Mouse (Mus musculus) liver, embryonic 12.5 days (tissue): Measurements from ENCODE around the gene Tmtc2. TPM values are rescaled to one million over a fixed set of nuclear protein-coding genes. Genes with fewer than 3 reads are reported as not detected.

Source experiments
- ATAC-seq: fragments of 200-750 bp; cut with Nextera tagmentation; 2 replicates; pipeline ENCODE4 v1.8.0; 2017; ENCODE audit warnings: moderate number of reproducible peaks, mild to moderate bottlenecking, moderate library complexity
- H3K27ac ChIP-seq: fragments of 300-500 bp; sonication (generic); 2 replicates; pipeline ENCODE4 v1.5.1; 2016; ENCODE audit warnings: mild to moderate bottlenecking
- H3K27me3 ChIP-seq: fragments of 300-500 bp; sonication (generic); replicated peaks from 2 replicates; pipeline ENCODE4 v1.6.1; 2016; ENCODE audit warnings: mild to moderate bottlenecking, moderate library complexity
- H3K36me3 ChIP-seq: fragments of 300-500 bp; sonication (generic); 2 replicates; pipeline ENCODE4 v1.6.1; 2016; ENCODE audit warnings: mild to moderate bottlenecking, moderate library complexity
- H3K4me1 ChIP-seq: fragments of 300-500 bp; sonication (generic); 2 replicates; pipeline ENCODE4 v1.6.1; 2016
- H3K4me2 ChIP-seq: fragments of 300-500 bp; sonication (generic); 2 replicates; pipeline ENCODE4 v1.6.1; 2016; ENCODE audit warnings: mild to moderate bottlenecking, moderate library complexity
- H3K4me3 ChIP-seq: fragments of 300-500 bp; sonication (generic); 2 replicates; pipeline ENCODE4 v1.5.1; 2016; ENCODE audit warnings: mild to moderate bottlenecking, moderate library complexity
- H3K9ac ChIP-seq: fragments of 300-500 bp; sonication (generic); 2 replicates; pipeline ENCODE4 v1.6.1; 2016; ENCODE audit warnings: mild to moderate bottlenecking, moderate library complexity
- H3K9me3 ChIP-seq: fragments of 300-500 bp; sonication (generic); replicated peaks from 2 replicates; pipeline ENCODE4 v1.6.1; 2016; ENCODE audit warnings: mild to moderate bottlenecking, moderate library complexity
- WGBS: fragments of 180-500 bp; shearing (Covaris S2); methylation state at CpG from one replicate; pipeline ENCODE4 v1.1.7; 2016; ENCODE audit not compliant: insufficient replicate concordance; 5-methylcytosine and 5-hydroxymethylcytosine counted together
- polyA plus RNA-seq: library from polyadenylated mRNA; unstranded; fragments of >200 nt; fragmentation: Nextera tagmentation; extraction: Ambion mirVana; gene quantifications from 2 replicates; pipeline ENCODE4 v1.2.1, GENCODE M21; 2016

Gene Tmtc2
- polyA plus RNA-seq, 1 experiment from 2014 or later: 2.8 TPM

- Histone ChIP-seq H3K9me3 (no peaks in the 10 kb centered on the region), H3K9ac (no peak overlapping the region), H3K36me3 (no peaks in the 10 kb centered on the region), H3K4me2 (no peak overlapping the region), H3K27ac (no peak overlapping the region), H3K4me1 (peaks cover 21% of the 10 kb centered on the region), H3K4me3 (no peak overlapping the region), H3K27me3 (no peaks in the 10 kb centered on the region)
- ATAC-seq: no peak
- 78% methylated on average over 5 of the region's 5 CpGs for WGBS
These were observed 146.2 kb downstream of the Tmtc2 start for GRCm38 (mm10) chr10:105428080-105428479.

- Histone ChIP-seq H3K27ac (no peak overlapping the region), H3K4me3 (no peak overlapping the region), H3K9ac (no peak overlapping the region), H3K9me3 (no peaks in the 10 kb centered on the region), H3K36me3 (no peaks in the 10 kb centered on the region), H3K4me1 (peaks cover 21% of the 10 kb centered on the region), H3K27me3 (no peaks in the 10 kb centered on the region), H3K4me2 (no peak overlapping the region)
- no peak for ATAC-seq
- WGBS: 88% methylated on average over 7 of the region's 7 CpGs
These were observed 146.6 kb downstream of the Tmtc2 start for GRCm38 (mm10) chr10:105427625-105428024.

- H3K9me3 ChIP-seq: no peaks in the 10 kb centered on the region
- WGBS: 69% methylated on average over 1 of the region's 1 CpGs
- H3K27ac ChIP-seq: no peak overlapping the region
- H3K27me3 ChIP-seq: no peaks in the 10 kb centered on the region
- H3K36me3 ChIP-seq: no peaks in the 10 kb centered on the region
- no peak overlapping the region for H3K4me2 ChIP-seq
- H3K9ac ChIP-seq: no peak overlapping the region
- H3K4me3 ChIP-seq: no peak overlapping the region
- peaks cover 20% of the 10 kb centered on the region for H3K4me1 ChIP-seq
- ATAC-seq: peak; percentile 46; the same call in 1 of the 2 replicates
These were observed 149.2 kb downstream of the Tmtc2 start for GRCm38 (mm10) chr10:105425052-105425451.

GRCm38 (mm10) chr10:105423187-105423586 is 151.1 kb downstream of the Tmtc2 start:
- Histone ChIP-seq H3K4me3 (no peak overlapping the region), H3K27me3 (no peaks in the 10 kb centered on the region), H3K4me2 (no peak overlapping the region), H3K4me1 (peaks cover 39% of the 10 kb centered on the region), H3K27ac (no peak overlapping the region), H3K9me3 (no peaks in the 10 kb centered on the region), H3K9ac (no peak overlapping the region), H3K36me3 (no peaks in the 10 kb centered on the region)
- ATAC-seq: no peak
- WGBS: 73% methylated on average over 3 of the region's 3 CpGs

GRCm38 (mm10) chr10:105417845-105418383 is 156.3 kb downstream of the Tmtc2 start:
- H3K4me1 ChIP-seq: peaks cover 51% of the 10 kb centered on the region
- H3K36me3 ChIP-seq: no peaks in the 10 kb centered on the region
- no peak overlapping the region; the same call in none of the 2 replicates for H3K9ac ChIP-seq
- H3K4me3 ChIP-seq: no peak overlapping the region
- peak; percentile 92 for ATAC-seq
- H3K27ac ChIP-seq: peak overlapping the region; percentile 92
- H3K27me3 ChIP-seq: no peaks in the 10 kb centered on the region
- no peaks in the 10 kb centered on the region for H3K9me3 ChIP-seq
- 38% methylated on average over 15 of the region's 15 CpGs for WGBS
- H3K4me2 ChIP-seq: peak overlapping the region; percentile 49

GRCm38 (mm10) chr10:105416601-105417000 is 157.7 kb downstream of the Tmtc2 start:
- peak overlapping the region; percentile 92 for H3K27ac ChIP-seq
- H3K4me2 ChIP-seq: peak overlapping the region; percentile 58
- no peaks in the 10 kb centered on the region for H3K27me3 ChIP-seq
- WGBS: 57% methylated on average over 4 of the region's 4 CpGs
- H3K4me1 ChIP-seq: peaks cover 51% of the 10 kb centered on the region
- peak overlapping the region; percentile 42; the same call in 1 of the 2 replicates for H3K9ac ChIP-seq
- H3K4me3 ChIP-seq: no peak overlapping the region
- ATAC-seq: peak; percentile 93
- H3K36me3 ChIP-seq: no peaks in the 10 kb centered on the region
- no peaks in the 10 kb centered on the region for H3K9me3 ChIP-seq

- Histone ChIP-seq H3K4me2 (no peak overlapping the region), H3K4me3 (no peak overlapping the region), H3K27me3 (no peaks in the 10 kb centered on the region), H3K4me1 (peaks cover 10% of the 10 kb centered on the region; the same call in 1 of the 2 replicates), H3K9me3 (no peaks in the 10 kb centered on the region), H3K27ac (no peak overlapping the region), H3K9ac (no peak overlapping the region), H3K36me3 (no peaks in the 10 kb centered on the region)
- ATAC-seq: peak; percentile 72
- 57% methylated on average over 4 of the region's 4 CpGs for WGBS
These were observed 168.3 kb downstream of the Tmtc2 start for GRCm38 (mm10) chr10:105405856-105406527.

- Histone ChIP-seq H3K4me1 (peaks cover 14% of the 10 kb centered on the region; the same call in 1 of the 2 replicates), H3K36me3 (no peaks in the 10 kb centered on the region), H3K27me3 (no peaks in the 10 kb centered on the region), H3K4me2 (no peak overlapping the region), H3K9me3 (no peaks in the 10 kb centered on the region), H3K9ac (no peak overlapping the region), H3K27ac (no peak overlapping the region), H3K4me3 (no peak overlapping the region)
- WGBS: 75% methylated on average over 3 of the region's 3 CpGs
- no peak for ATAC-seq
These were observed 170.3 kb downstream of the Tmtc2 start for GRCm38 (mm10) chr10:105403931-105404330.

GRCm38 (mm10) chr10:105402481-105402779 is 171.8 kb downstream of the Tmtc2 start:
- Histone ChIP-seq H3K4me2 (no peak overlapping the region), H3K4me3 (no peak overlapping the region), H3K9ac (no peak overlapping the region), H3K36me3 (no peaks in the 10 kb centered on the region), H3K4me1 (peaks cover 14% of the 10 kb centered on the region; the same call in 1 of the 2 replicates), H3K27ac (no peak overlapping the region), H3K9me3 (no peaks in the 10 kb centered on the region), H3K27me3 (no peaks in the 10 kb centered on the region)
- no peak for ATAC-seq
- 83% methylated on average over 5 of the region's 5 CpGs for WGBS

GRCm38 (mm10) chr10:105401754-105402480 is 172.3 kb downstream of the Tmtc2 start:
- Histone ChIP-seq H3K36me3 (no peaks in the 10 kb centered on the region), H3K9ac (no peak overlapping the region), H3K4me3 (no peak overlapping the region), H3K27me3 (no peaks in the 10 kb centered on the region), H3K27ac (no peak overlapping the region), H3K9me3 (no peaks in the 10 kb centered on the region), H3K4me1 (peaks cover 13% of the 10 kb centered on the region; the same call in 1 of the 2 replicates), H3K4me2 (no peak overlapping the region)
- 78% methylated on average over 11 of the region's 11 CpGs for WGBS
- ATAC-seq: no peak

- H3K27ac ChIP-seq: no peak overlapping the region
- peaks cover 4% of the 10 kb centered on the region; the same call in 1 of the 2 replicates for H3K4me1 ChIP-seq
- ATAC-seq: no peak
- WGBS: 12% methylated on average over 5 of the region's 5 CpGs
- no peak overlapping the region for H3K9ac ChIP-seq
- no peaks in the 10 kb centered on the region for H3K36me3 ChIP-seq
- no peaks in the 10 kb centered on the region for H3K9me3 ChIP-seq
- H3K4me3 ChIP-seq: no peak overlapping the region
- no peak overlapping the region for H3K4me2 ChIP-seq
- H3K27me3 ChIP-seq: no peaks in the 10 kb centered on the region
These were observed 174.9 kb downstream of the Tmtc2 start for GRCm38 (mm10) chr10:105399316-105399715.

- Histone ChIP-seq H3K36me3 (no peaks in the 10 kb centered on the region), H3K27me3 (no peaks in the 10 kb centered on the region), H3K4me1 (no peaks in the 10 kb centered on the region), H3K4me2 (no peak overlapping the region), H3K4me3 (no peak overlapping the region), H3K27ac (no peak overlapping the region), H3K9me3 (no peaks in the 10 kb centered on the region), H3K9ac (no peak overlapping the region)
- WGBS: 61% methylated on average over 4 of the region's 4 CpGs
- ATAC-seq: no peak
These were observed 190.2 kb downstream of the Tmtc2 start for GRCm38 (mm10) chr10:105384065-105384464.
